Mouse (Mus musculus): ENCODE results near the gene Atp8b5.

Gene Atp8b5

GRCm38 (mm10) chr4:43327118-43327517 lies 60.2 kb downstream of the Atp8b5 start:
- DNase-seq = no peak

- no peak for DNase-seq
Measured at GRCm38 (mm10) chr4:43334771-43335170, 67.8 kb downstream of the Atp8b5 start.

GRCm38 (mm10) chr4:43336176-43336575 lies 69.2 kb downstream of the Atp8b5 start:
- DNase-seq = no peak

GRCm38 (mm10) chr4:43340096-43340804 lies 73.3 kb downstream of the Atp8b5 start:
- no peak for DNase-seq

GRCm38 (mm10) chr4:43341276-43341891 lies 74.4 kb downstream of the Atp8b5 start:
- DNase-seq = no peak

GRCm38 (mm10) chr4:43342443-43342842 lies 75.5 kb downstream of the Atp8b5 start:
- DNase-seq = no peak

- peak; percentile 19 for DNase-seq
Measured at GRCm38 (mm10) chr4:43344932-43345331, 78.0 kb downstream of the Atp8b5 start.

- DNase-seq = peak; percentile 63
Measured at GRCm38 (mm10) chr4:43349206-43349605, 82.2 kb downstream of the Atp8b5 start.

GRCm38 (mm10) chr4:43350038-43350560 lies 83.1 kb downstream of the Atp8b5 start:
- no peak for DNase-seq

GRCm38 (mm10) chr4:43353662-43354061 lies 86.7 kb downstream of the Atp8b5 start:
- no peak for DNase-seq

GRCm38 (mm10) chr4:43364914-43365560 lies 98.1 kb downstream of the Atp8b5 start:
- peak; percentile 27 for DNase-seq

GRCm38 (mm10) chr4:43367295-43367694 lies 100.3 kb downstream of the Atp8b5 start:
- no peak for DNase-seq

- DNase-seq = no peak
Measured at GRCm38 (mm10) chr4:43367787-43368186, 100.8 kb downstream of the Atp8b5 start.

GRCm38 (mm10) chr4:43371406-43371805 lies 104.4 kb downstream of the Atp8b5 start:
- DNase-seq = no peak

GRCm38 (mm10) chr4:43372155-43372554 lies 105.2 kb downstream of the Atp8b5 start:
- peak; percentile 74 for DNase-seq

- DNase-seq = no peak
Measured at GRCm38 (mm10) chr4:43374266-43374665, 107.3 kb downstream of the Atp8b5 start.

- DNase-seq = no peak
Measured at GRCm38 (mm10) chr4:43379601-43380000, 112.6 kb downstream of the Atp8b5 start.

- peak; percentile 36 for DNase-seq
Measured at GRCm38 (mm10) chr4:43380951-43381350, 114.0 kb downstream of the Atp8b5 start.

GRCm38 (mm10) chr4:43381408-43382154 lies 114.6 kb downstream of the Atp8b5 start, which contains the start of gene Rusc2:
Gene Rusc2, plus strand, starts transcription at chr4:43381979.
- DNase-seq = peak; percentile 95

GRCm38 (mm10) chr4:43382155-43383020 lies 115.4 kb downstream of the Atp8b5 start:
- no peak for DNase-seq

- no peak for DNase-seq
Measured at GRCm38 (mm10) chr4:43383246-43384082, 116.5 kb downstream of the Atp8b5 start.

All from kidney, postnatal 14 days (tissue).